Mouse (Mus musculus) heart, postnatal 0 days (tissue): ENCODE measurements at regions not wholly inside any gene's neighbourhood (a gene's known extent, or its start where the extent isn't known, plus 50 kb on each side); places are given as distances from the start of the nearest gene placed in this dataset.

Experiments used
- CTCF ChIP-seq: IDR thresholded peaks from 2 replicates; pipeline ENCODE4 v1.5.1; 2016; ENCODE audit warnings: antibody characterized with exemption, control low read depth, low read depth
- EP300 ChIP-seq: IDR thresholded peaks from 2 replicates; pipeline ENCODE4 v1.6.1; 2016; ENCODE audit warnings: antibody characterized with exemption, low read depth

DNA sequence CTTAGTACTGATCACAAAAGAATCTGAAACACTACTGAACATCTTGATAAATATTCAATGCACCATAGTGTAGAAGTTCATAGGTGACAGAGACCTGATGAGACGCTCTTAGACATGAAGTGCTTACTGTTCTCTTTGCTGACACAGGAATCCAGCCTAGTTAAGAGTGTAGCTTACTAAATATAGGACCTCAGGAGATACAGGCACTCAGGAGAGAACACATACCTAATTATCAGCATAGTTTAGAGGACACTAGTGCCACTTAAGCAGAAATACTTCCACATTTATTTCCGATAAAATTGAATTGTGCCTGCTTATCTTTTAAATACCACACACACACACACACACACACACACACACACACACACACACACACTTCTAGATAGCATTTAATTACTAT lies 1004.0 kb upstream of the Cdh6 start:
- no peak for TF ChIP-seq CTCF
- TF ChIP-seq EP300, result no peak
